Mouse (Mus musculus) monocyte, adult 59 days (primary cell): ENCODE data around the gene 4933402N03Rik. TPM values are rescaled to one million over a fixed set of nuclear protein-coding genes. Genes with fewer than 3 reads are reported as not detected.

Experiments
- total RNA-seq, 2 experiments: library from RNA; stranded (reverse); gene quantifications; one replicate each; pipeline ENCODE4 v1.2.4; 2023

Gene 4933402N03Rik
- not detected for total RNA-seq

DNA sequence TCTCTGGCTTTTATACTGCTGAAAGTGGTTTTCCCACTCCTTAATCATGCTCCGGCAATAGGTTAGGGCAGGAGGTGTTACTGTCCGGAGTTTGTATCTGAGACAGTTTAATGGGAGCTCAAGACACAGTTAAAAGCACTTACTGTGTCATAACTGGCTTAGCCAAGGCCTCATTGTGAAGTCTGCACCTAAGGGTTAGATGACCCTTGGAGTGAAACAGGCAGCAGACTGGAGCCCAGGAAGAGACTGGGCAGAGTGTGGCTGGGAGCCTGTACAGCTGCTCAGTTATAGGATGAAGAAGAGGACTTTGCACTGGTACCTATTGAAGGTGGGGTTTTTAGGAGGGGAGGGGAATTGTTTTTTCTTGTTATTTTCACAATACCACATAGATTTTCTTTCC, at the start of gene 4933402N03Rik:
4933402N03Rik (minus strand) TSS at position 101 of the 400 bp plus-strand sequence.

DNA sequence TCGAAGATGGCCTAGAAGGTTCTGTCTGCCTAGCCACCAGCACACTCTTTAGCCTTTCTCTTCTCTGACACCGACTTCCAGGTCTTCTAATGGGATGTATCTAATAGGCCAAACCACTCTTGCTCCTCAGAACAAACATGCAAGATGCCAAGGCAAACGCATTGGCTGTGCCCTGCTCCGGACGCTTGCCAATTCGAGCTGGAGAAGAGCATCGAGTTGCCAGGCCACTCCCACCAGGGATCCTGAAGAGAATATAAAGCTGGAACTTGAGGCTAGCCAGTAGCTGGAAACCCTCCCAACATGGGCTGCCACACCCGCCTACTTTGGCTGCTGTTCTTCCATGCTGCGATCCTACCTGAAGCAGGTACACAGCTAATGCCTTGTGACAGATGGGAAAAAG, 28.0 kb upstream of the 4933402N03Rik start, which contains the start of gene 5430419D17Rik:
5430419D17Rik (plus strand) TSS at position 282 of the 400 bp plus-strand sequence.

Other genes starting within 250 kb of the 4933402N03Rik start
- 1 to 10 TPM in 1 of 2 experiments, under 1 TPM in 1; 0.67 to 1.5 TPM for gene Htra1, start 210.2 kb downstream of the 4933402N03Rik start, total RNA-seq
- gene Dmbt1, start 114.3 kb downstream of the 4933402N03Rik start, total RNA-seq, result not detected
- gene 5430419D17Rik, start 28.1 kb upstream of the 4933402N03Rik start, total RNA-seq, result not detected
- not detected for gene Cuzd1, start 176.0 kb upstream of the 4933402N03Rik start, total RNA-seq
- gene Fam24b, start 183.2 kb upstream of the 4933402N03Rik start, total RNA-seq, result not detected
- gene Fam24a, start 187.6 kb upstream of the 4933402N03Rik start, total RNA-seq, result not detected
- gene 2310057M21Rik, start 216.4 kb upstream of the 4933402N03Rik start, total RNA-seq, result 10 to 100 TPM in 1 of 2 experiments, 1 to 10 TPM in 1; 6.6 to 10.3 TPM
- gene Pstk, start 224.8 kb upstream of the 4933402N03Rik start, total RNA-seq, result 10 to 100 TPM; 11.0 to 15.2 TPM